13 mouse cellular contexts compared by ENCODE assay signal in the genomic region with DNA sequence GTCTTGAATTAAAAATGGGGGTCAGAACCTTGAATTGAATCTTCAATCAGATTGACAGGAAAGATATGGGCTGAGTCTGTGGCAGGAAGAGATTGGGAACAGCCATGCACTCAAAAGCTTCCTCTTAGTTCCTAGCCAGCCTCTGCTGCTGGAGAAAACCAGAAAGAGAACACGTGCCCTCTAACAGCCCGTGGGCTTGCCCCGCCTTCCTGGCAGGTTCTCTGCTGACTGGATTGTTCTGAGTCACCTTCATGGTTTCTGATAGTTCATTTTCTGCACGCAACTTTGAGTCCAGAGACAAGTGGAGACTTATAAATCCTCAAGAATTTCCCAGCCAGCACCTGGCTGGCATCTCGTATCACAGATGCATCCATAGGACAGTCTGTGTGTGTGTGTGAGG.
DNase-seq lines count a peak whose midpoint lies in the region; ATAC-seq and TF ChIP-seq lines count a peak whose summit lies in the region.
"Had no signal": no experiment of that assay in that cellular context is flagged by ENCODE, and none has a peak within 500 bp of the region (broad histone marks: within the 10 kb centered on the region; RNA-seq: fewer than 3 reads in every experiment).

No protein-coding gene starts in this region.

- 52% methylated on average over 5 of the region's 5 CpGs for WGBS in stomach, postnatal 0 days
- WGBS in limb, embryonic 10.5 days = 88% methylated on average over 5 of the region's 5 CpGs
- WGBS in heart, embryonic 12.5 days = 69% methylated on average over 5 of the region's 5 CpGs

- TF ChIP-seq CTCF in stomach, postnatal 0 days (IDR thresholded peaks at IDR 0.05; ENCODE audit: low read depth) = no peak

- H3K9me3 ChIP-seq in stomach, postnatal 0 days (ENCODE audit: control insufficient read depth, low read length) = no peaks in the 10 kb centered on the region
- H3K9me3 ChIP-seq in limb, embryonic 10.5 days (replicated peaks) = no peaks in the 10 kb centered on the region
- no peaks in the 10 kb centered on the region for H3K9me3 ChIP-seq in heart, embryonic 12.5 days (replicated peaks)
- H3K9me3 ChIP-seq: liver, embryonic 15.5 days; midbrain, embryonic 10.5 days; stomach, embryonic 15.5 days had no signal

- no peak overlapping the region for H3K9ac ChIP-seq in stomach, postnatal 0 days (ENCODE audit: low read length)
- H3K9ac ChIP-seq in heart, embryonic 12.5 days = no peak overlapping the region
- H3K9ac ChIP-seq: forebrain, postnatal 0 days; liver, embryonic 15.5 days; stomach, embryonic 15.5 days had no signal

- no peak overlapping the region for H3K4me3 ChIP-seq in stomach, postnatal 0 days (ENCODE audit: low read depth, low read length)
- no peak overlapping the region for H3K4me3 ChIP-seq in limb, embryonic 10.5 days
- no peak overlapping the region for H3K4me3 ChIP-seq in heart, embryonic 12.5 days
- H3K4me3 ChIP-seq: liver, embryonic 15.5 days; midbrain, embryonic 10.5 days; stomach, embryonic 15.5 days had no signal

- no peak overlapping the region for H3K27ac ChIP-seq in stomach, postnatal 0 days (replicated peaks)
- no peak overlapping the region for H3K27ac ChIP-seq in limb, embryonic 10.5 days
- H3K27ac ChIP-seq in heart, embryonic 12.5 days (ENCODE audit: poor library complexity, severe bottlenecking) = no peak overlapping the region
- H3K27ac ChIP-seq: liver, embryonic 15.5 days; midbrain, embryonic 10.5 days; stomach, embryonic 15.5 days had no signal

- no peak for TF ChIP-seq EP300 in stomach, postnatal 0 days (optimal IDR thresholded peaks at IDR 0.05)

- no peaks in the 10 kb centered on the region for H3K4me1 ChIP-seq in stomach, postnatal 0 days (replicated peaks; ENCODE audit: control insufficient read depth, insufficient read depth)
- 0 out of 2 replicates have a peak, but pooled peaks cover 3% of the 10 kb centered on the region for H3K4me1 ChIP-seq in limb, embryonic 10.5 days
- H3K4me1 ChIP-seq in heart, embryonic 12.5 days (replicated peaks) = no peaks in the 10 kb centered on the region
- H3K4me1 ChIP-seq: stomach, embryonic 15.5 days had no signal

- H3K36me3 ChIP-seq in stomach, postnatal 0 days (ENCODE audit: control insufficient read depth, insufficient read depth, low read length) = no peaks in the 10 kb centered on the region
- no peaks in the 10 kb centered on the region for H3K36me3 ChIP-seq in limb, embryonic 10.5 days
- H3K36me3 ChIP-seq in heart, embryonic 12.5 days = no peaks in the 10 kb centered on the region
- H3K36me3 ChIP-seq: liver, embryonic 15.5 days; midbrain, embryonic 10.5 days; stomach, embryonic 15.5 days had no signal

- DNase-seq in CD4-positive, CD25-positive, alpha-beta regulatory T cell, adult 2 months (ENCODE audit: low read depth, low spot score) = peak; percentile 5
- DNase-seq in thymus, postnatal 14 days = peak; percentile 19
- DNase-seq in thymus, adult 18-20 months = no peak
- peak; percentile 67 to 79 for DNase-seq in kidney, postnatal 25 days
- peak; percentile 46 for DNase-seq in stomach, postnatal 0 days (ENCODE audit: low spot score)
- no peak for DNase-seq in limb, embryonic 10.5 days (ENCODE audit: low spot score)
- DNase-seq: forebrain, postnatal 0 days; gastrocnemius, postnatal 10 days had no signal

- no peak overlapping the region for H3K4me2 ChIP-seq in stomach, postnatal 0 days (replicated peaks; ENCODE audit: low read depth)
- H3K4me2 ChIP-seq in heart, embryonic 12.5 days = no peak overlapping the region
- H3K4me2 ChIP-seq: liver, embryonic 15.5 days; stomach, embryonic 15.5 days had no signal

- ATAC-seq in CD4-positive, CD25-positive, alpha-beta regulatory T cell, adult 4 months = no peak
- peak; percentile 29; the same call in 1 of the 2 replicates for ATAC-seq in stomach, postnatal 0 days (ENCODE audit: low FRiP score, low TSS enrichment)
- ATAC-seq in heart, embryonic 12.5 days (ENCODE audit: insufficient number of reproducible peaks, low FRiP score) = no peak
- ATAC-seq: forebrain, postnatal 0 days had no signal

- H3K27me3 ChIP-seq in stomach, postnatal 0 days (ENCODE audit: control insufficient read depth, insufficient read depth, low read length) = no peaks in the 10 kb centered on the region
- H3K27me3 ChIP-seq in limb, embryonic 10.5 days (ENCODE audit: low read depth, poor library complexity, severe bottlenecking) = peaks cover 20% of the 10 kb centered on the region; the same call in 1 of the 2 replicates
- H3K27me3 ChIP-seq in heart, embryonic 12.5 days (replicated peaks) = peaks cover 39% of the 10 kb centered on the region

Comparison
In these comparisons a context has a peak if more than half of its experiments do, and no peak if none do; other contexts are left out.
1. DNase-seq: peak in CD4-positive, CD25-positive, alpha-beta regulatory T cell, adult 2 months (single experiment), thymus, postnatal 14 days (single experiment), kidney, postnatal 25 days (2 of 2) and stomach, postnatal 0 days (single experiment); none in thymus, adult 18-20 months (0 of 2) and limb, embryonic 10.5 days (single experiment).